17 mouse cellular contexts compared by ENCODE assay signal in the genomic region with DNA sequence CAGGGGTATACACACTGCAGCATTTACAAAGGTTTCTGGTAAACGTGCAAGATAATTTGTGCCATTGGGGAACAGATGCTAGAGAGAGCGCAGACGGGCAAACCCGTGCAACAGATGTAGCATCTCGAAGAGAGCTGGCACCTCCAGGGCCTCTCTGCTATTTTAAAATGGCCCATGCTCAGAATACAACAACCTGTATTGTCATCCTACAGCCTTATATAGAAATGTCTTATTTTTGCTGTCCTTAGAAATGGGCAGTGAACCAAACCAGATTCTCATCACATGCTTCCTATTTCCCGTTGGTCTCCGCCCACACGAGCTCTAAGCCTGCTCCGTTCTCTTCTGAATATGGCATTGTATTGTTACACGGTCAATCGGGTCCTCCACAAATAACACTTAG. TPM values are rescaled to one million over a fixed set of nuclear protein-coding genes. Genes with fewer than 3 reads are reported as not detected.
DNase-seq lines count a peak whose midpoint lies in the region; ATAC-seq and TF ChIP-seq lines count a peak whose summit lies in the region.
"Had no signal": no experiment of that assay in that cellular context is flagged by ENCODE, and none has a peak within 500 bp of the region (broad histone marks: within the 10 kb centered on the region; RNA-seq: fewer than 3 reads in every experiment).

No protein-coding gene starts in this region.

- no peak for TF ChIP-seq CTCF in forebrain, postnatal 0 days (IDR thresholded peaks at IDR 0.05; ENCODE audit: low read depth)
- TF ChIP-seq CTCF in spleen, adult 2 months (IDR thresholded peaks at IDR 0.05; ENCODE audit: extremely low read depth, insufficient read depth, insufficient read length, insufficient replicate concordance): no peak

- H3K27me3 ChIP-seq in forebrain, postnatal 0 days (ENCODE audit: insufficient read depth, low read length): no peaks in the 10 kb centered on the region
- H3K27me3 ChIP-seq in forebrain, embryonic 12.5 days: peaks cover 4% of the 10 kb centered on the region; the same call in 1 of the 2 replicates
- no peaks in the 10 kb centered on the region for H3K27me3 ChIP-seq in spleen, adult 2 months (ENCODE audit: control insufficient read depth, insufficient read depth, low read length)
- H3K27me3 ChIP-seq in splenic B cell, adult 2 months (ENCODE audit: control insufficient read depth, insufficient read depth, low read length, poor library complexity, severe bottlenecking): no peaks in the 10 kb centered on the region
- H3K27me3 ChIP-seq: intestine, embryonic 15.5 days; neural tube, embryonic 15.5 days had no signal

- H3K9ac ChIP-seq in forebrain, postnatal 0 days: no peak overlapping the region
- H3K9ac ChIP-seq in forebrain, embryonic 12.5 days: no peak overlapping the region
- H3K9ac ChIP-seq: intestine, embryonic 15.5 days; liver, embryonic 14.5 days; neural tube, embryonic 15.5 days had no signal

- no peak overlapping the region for H3K4me3 ChIP-seq in forebrain, postnatal 0 days (ENCODE audit: low read depth, low read length)
- no peak overlapping the region for H3K4me3 ChIP-seq in forebrain, embryonic 12.5 days (replicated peaks)
- H3K4me3 ChIP-seq in spleen, adult 2 months (ENCODE audit: extremely low read depth, insufficient read depth, insufficient read length): no peak overlapping the region
- H3K4me3 ChIP-seq: intestine, embryonic 15.5 days; limb, embryonic 10.5 days; neural tube, embryonic 15.5 days had no signal

- ATAC-seq in forebrain, postnatal 0 days: peak; percentile 14
- no peak for ATAC-seq in forebrain, embryonic 12.5 days (ENCODE audit: low FRiP score)
- ATAC-seq: intestine, embryonic 15.5 days had no signal

- no peak overlapping the region for H3K27ac ChIP-seq in forebrain, postnatal 0 days (ENCODE audit: low read depth, low read length)
- no peak overlapping the region for H3K27ac ChIP-seq in forebrain, embryonic 12.5 days
- H3K27ac ChIP-seq in spleen, adult 2 months (ENCODE audit: insufficient read depth, low read length): peak overlapping the region; percentile 56
- H3K27ac ChIP-seq: intestine, embryonic 15.5 days; limb, embryonic 10.5 days; liver, embryonic 14.5 days; neural tube, embryonic 15.5 days had no signal

- no peaks in the 10 kb centered on the region for H3K36me3 ChIP-seq in forebrain, postnatal 0 days (ENCODE audit: insufficient read depth)
- no peaks in the 10 kb centered on the region for H3K36me3 ChIP-seq in forebrain, embryonic 12.5 days (replicated peaks)
- no peaks in the 10 kb centered on the region for H3K36me3 ChIP-seq in spleen, adult 2 months (ENCODE audit: control insufficient read depth, insufficient read depth, low read length)
- no peaks in the 10 kb centered on the region for H3K36me3 ChIP-seq in splenic B cell, adult 2 months (ENCODE audit: control insufficient read depth, insufficient read depth, low read length, poor library complexity, severe bottlenecking)
- H3K36me3 ChIP-seq: G1E; intestine, embryonic 15.5 days; limb, embryonic 10.5 days; neural tube, embryonic 15.5 days had no signal

- H3K4me2 ChIP-seq in forebrain, postnatal 0 days (ENCODE audit: low read depth): no peak overlapping the region
- H3K4me2 ChIP-seq in forebrain, embryonic 12.5 days: no peak overlapping the region
- H3K4me2 ChIP-seq: intestine, embryonic 15.5 days; neural tube, embryonic 15.5 days had no signal

- peaks cover 18% of the 10 kb centered on the region for H3K4me1 ChIP-seq in forebrain, postnatal 0 days (ENCODE audit: insufficient read depth)
- peaks cover 16% of the 10 kb centered on the region for H3K4me1 ChIP-seq in forebrain, embryonic 12.5 days
- H3K4me1 ChIP-seq in spleen, adult 2 months (ENCODE audit: control insufficient read depth, insufficient read depth, insufficient read length): peaks cover 18% of the 10 kb centered on the region

- 57% methylated on average over 11 of the region's 11 CpGs for WGBS in forebrain, postnatal 0 days
- 85% methylated on average over 11 of the region's 11 CpGs for WGBS in forebrain, embryonic 12.5 days
- WGBS in spleen, adult 2 months: 33% methylated on average over 11 of the region's 11 CpGs

- peak; percentile 63 for DNase-seq in forebrain, postnatal 0 days
- DNase-seq in spleen, adult 2 months (ENCODE audit: low read depth in 1 of 2, low spot score in 2 of 2): peak in 1 of 2 experiments; percentile 16
- no peak for DNase-seq in spleen, adult 18-20 months
- DNase-seq in layer of hippocampus, postnatal 36 days: peak; percentile 51 to 54
- peak; percentile 70 for DNase-seq in splenic B cell, adult 2 months (ENCODE audit: low read depth, low spot score)
- no peak for DNase-seq in gastrocnemius, adult 18-20 months (ENCODE audit: low spot score)
- DNase-seq in heart, postnatal 36 days: no peak
- DNase-seq: cerebellum, adult 9-11 months; kidney, postnatal 36 days; thymus, postnatal 14 days had no signal

- no peaks in the 10 kb centered on the region for H3K9me3 ChIP-seq in forebrain, postnatal 0 days (ENCODE audit: low read length)
- no peaks in the 10 kb centered on the region for H3K9me3 ChIP-seq in forebrain, embryonic 12.5 days
- H3K9me3 ChIP-seq: G1E; intestine, embryonic 15.5 days; limb, embryonic 10.5 days; neural tube, embryonic 15.5 days had no signal

- intact Hi-C loops in heart, postnatal 36 days (cut with DNase I): no loop called here

- no peak for TF ChIP-seq POLR2A in spleen, adult 2 months (IDR thresholded peaks at IDR 0.05; ENCODE audit: low read depth, low read length)

RNA-seq across cellular contexts. Expression of a gene that starts 3.7 kb away (rescaled TPM):
- 1.5 TPM in 2 replicates for total RNA-seq in forebrain, postnatal 0 days (2014; rRNA removed)
- polyA plus RNA-seq in forebrain, postnatal 0 days (2015; fragmentation: Nextera tagmentation; extraction: Ambion mirVana): 0.96 and 1.5 TPM in 2 replicates
- 1.1 and 2.9 TPM in 2 replicates for polyA plus RNA-seq in forebrain, embryonic 12.5 days (2016; fragmentation: Nextera tagmentation; extraction: Ambion mirVana)
- polyA plus RNA-seq in spleen, adult 2 months (2012; rRNA removed): 1.5 and 1.8 TPM in 2 replicates
- under 1 TPM; 0.62 to 0.78 TPM for total RNA-seq in layer of hippocampus, postnatal 36 days (2021)
- 1 to 10 TPM; 5.2 to 5.8 TPM for total RNA-seq in gastrocnemius, adult 18-20 months (2021)
- total RNA-seq in heart, postnatal 36 days (2021): 10 to 100 TPM; 23.5 to 26.2 TPM
- total RNA-seq: monocyte, adult 5-6 weeks had no signal
- polyA plus RNA-seq: G1E had no signal

Comparison
In these comparisons a context has a peak if more than half of its experiments do, and no peak if none do; other contexts are left out.
1. DNase-seq: peak in forebrain, postnatal 0 days (single experiment), layer of hippocampus, postnatal 36 days (2 of 2) and splenic B cell, adult 2 months (single experiment); none in spleen, adult 18-20 months (0 of 2), gastrocnemius, adult 18-20 months (single experiment) and heart, postnatal 36 days (0 of 2).